Mouse (Mus musculus): ENCODE measurements around the gene Actr6. TPM values are rescaled to one million over a fixed set of nuclear protein-coding genes. Genes with fewer than 3 reads are reported as not detected.
"Not testable (repeated sequence)": the region's sequence is repeated elsewhere in the genome, so short reads cannot be mapped to it uniquely, and the experiment has no call there.

The Actr6 gene
- polyA plus RNA-seq, 1 experiment from 2014 or later: 47.9 TPM

- peak; percentile 26; the same call in 1 of the 2 replicates for ATAC-seq (ENCODE audit: low FRiP score, low read depth)
- Histone ChIP-seq H3K36me3 (peaks cover 6% of the 10 kb centered on the region; the same call in 1 of the 2 replicates), H3K9me3 (no peaks in the 10 kb centered on the region), H3K4me3 (peak overlapping the region; percentile 60), H3K9ac (peak overlapping the region; percentile 52), H3K4me1 (peaks cover 14% of the 10 kb centered on the region), H3K27me3 (replicated peaks) (no peaks in the 10 kb centered on the region), H3K4me2 (replicated peaks) (peak overlapping the region; percentile 79), H3K27ac (no peak overlapping the region)
- WGBS: 16% methylated on average over 5 of the region's 5 CpGs
Measured at GRCm38 (mm10) chr10:89731341-89731740, 754 bp downstream of the Actr6 start.

- ATAC-seq (ENCODE audit: low FRiP score, low read depth): no peak
- Histone ChIP-seq H3K4me1 (peaks cover 14% of the 10 kb centered on the region), H3K27ac (no peak overlapping the region), H3K9ac (no peak overlapping the region), H3K4me3 (no peak overlapping the region), H3K4me2 (replicated peaks) (no peak overlapping the region), H3K36me3 (peaks cover 14% of the 10 kb centered on the region; the same call in 1 of the 2 replicates), H3K27me3 (replicated peaks) (no peaks in the 10 kb centered on the region), H3K9me3 (no peaks in the 10 kb centered on the region)
- WGBS: 92% methylated on average over 6 of the region's 6 CpGs
Measured at GRCm38 (mm10) chr10:89730386-89730785, 1.7 kb downstream of the Actr6 start.

- peaks cover 41% of the 10 kb centered on the region for H3K36me3 ChIP-seq
- ATAC-seq (ENCODE audit: low FRiP score, low read depth): no peak
- H3K4me1 ChIP-seq: no peaks in the 10 kb centered on the region
- no peaks in the 10 kb centered on the region for H3K9me3 ChIP-seq
- H3K27me3 ChIP-seq (replicated peaks): no peaks in the 10 kb centered on the region
- H3K27ac ChIP-seq: no peak overlapping the region
- no peak overlapping the region for H3K4me2 ChIP-seq (replicated peaks)
- H3K4me3 ChIP-seq: no peak overlapping the region
- WGBS: 93% methylated on average over 14 of the region's 14 CpGs
- H3K9ac ChIP-seq: no peak overlapping the region
Measured at GRCm38 (mm10) chr10:89722247-89723195, 9.6 kb downstream of the Actr6 start.

- Histone ChIP-seq H3K36me3 (peaks cover 34% of the 10 kb centered on the region), H3K4me3 (no peak overlapping the region), H3K9me3 (no peaks in the 10 kb centered on the region), H3K9ac (no peak overlapping the region), H3K27me3 (replicated peaks) (no peaks in the 10 kb centered on the region), H3K27ac (no peak overlapping the region), H3K4me1 (no peaks in the 10 kb centered on the region), H3K4me2 (replicated peaks) (no peak overlapping the region)
- no peak for ATAC-seq (ENCODE audit: low FRiP score, low read depth)
- WGBS: 93% methylated on average over 3 of the region's 3 CpGs
Measured at GRCm38 (mm10) chr10:89720796-89721195, 11.3 kb downstream of the Actr6 start.

- Histone ChIP-seq H3K36me3 (peaks cover 36% of the 10 kb centered on the region), H3K4me1 (no peaks in the 10 kb centered on the region), H3K4me2 (replicated peaks) (no peak overlapping the region), H3K9me3 (no peaks in the 10 kb centered on the region), H3K4me3 (no peak overlapping the region), H3K27ac (no peak overlapping the region), H3K9ac (no peak overlapping the region), H3K27me3 (replicated peaks) (no peaks in the 10 kb centered on the region)
- no peak for ATAC-seq (ENCODE audit: low FRiP score, low read depth)
Measured at GRCm38 (mm10) chr10:89720252-89720651, 11.8 kb downstream of the Actr6 start.

GRCm38 (mm10) chr10:89714910-89715309 is 17.2 kb downstream of the Actr6 start:
- Histone ChIP-seq H3K27me3 (replicated peaks) (no peaks in the 10 kb centered on the region), H3K27ac (no peak overlapping the region), H3K36me3 (peaks cover 46% of the 10 kb centered on the region), H3K9ac (no peak overlapping the region), H3K4me3 (no peak overlapping the region), H3K9me3 (no peaks in the 10 kb centered on the region), H3K4me1 (no peaks in the 10 kb centered on the region), H3K4me2 (replicated peaks) (no peak overlapping the region)
- 93% methylated on average over 10 of the region's 10 CpGs for whole genome bisulfite sequencing
- ATAC-seq (ENCODE audit: low FRiP score, low read depth): no peak

- 0 out of 2 replicates have a peak overlapping the region, but pooled peaks have one; percentile 16 for H3K4me2 ChIP-seq (replicated peaks)
- H3K27me3 ChIP-seq (replicated peaks): no peaks in the 10 kb centered on the region
- no peak for ATAC-seq (ENCODE audit: low FRiP score, low read depth)
- H3K36me3 ChIP-seq: peaks cover 22% of the 10 kb centered on the region
- H3K9ac ChIP-seq: no peak overlapping the region
- H3K4me1 ChIP-seq: 0 out of 2 replicates have a peak, but pooled peaks cover 3% of the 10 kb centered on the region
- H3K27ac ChIP-seq: no peak overlapping the region
- no peak overlapping the region for H3K4me3 ChIP-seq
- WGBS: 38% methylated on average over 10 of the region's 10 CpGs
- no peaks in the 10 kb centered on the region for H3K9me3 ChIP-seq
Measured at GRCm38 (mm10) chr10:89708720-89709119, 23.4 kb downstream of the Actr6 start.

- H3K9ac ChIP-seq: no peak overlapping the region
- H3K36me3 ChIP-seq: peaks cover 10% of the 10 kb centered on the region
- H3K27me3 ChIP-seq (replicated peaks): no peaks in the 10 kb centered on the region
- H3K4me2 ChIP-seq (replicated peaks): no peak overlapping the region
- no peak for ATAC-seq (ENCODE audit: low FRiP score, low read depth)
- 0 out of 2 replicates have a peak, but pooled peaks cover 3% of the 10 kb centered on the region for H3K4me1 ChIP-seq
- no peak overlapping the region for H3K4me3 ChIP-seq
- 85% methylated on average over 3 of the region's 3 CpGs for WGBS
- H3K27ac ChIP-seq: no peak overlapping the region
- H3K9me3 ChIP-seq: no peaks in the 10 kb centered on the region
Measured at GRCm38 (mm10) chr10:89707397-89707796, 24.7 kb downstream of the Actr6 start.

- H3K27ac ChIP-seq: no peak overlapping the region
- H3K4me1 ChIP-seq: no peaks in the 10 kb centered on the region
- no peaks in the 10 kb centered on the region for H3K36me3 ChIP-seq
- H3K4me3 ChIP-seq: no peak overlapping the region
- no peak overlapping the region for H3K9ac ChIP-seq
- no peaks in the 10 kb centered on the region for H3K27me3 ChIP-seq (replicated peaks)
- H3K9me3 ChIP-seq: no peaks in the 10 kb centered on the region
- no peak for ATAC-seq (ENCODE audit: low FRiP score, low read depth)
- WGBS: 58% methylated on average over 5 of the region's 5 CpGs
- H3K4me2 ChIP-seq (replicated peaks): no peak overlapping the region
Measured at GRCm38 (mm10) chr10:89703042-89703441, 29.1 kb downstream of the Actr6 start.

GRCm38 (mm10) chr10:89697956-89698355 is 34.1 kb downstream of the Actr6 start:
- no peak for ATAC-seq (ENCODE audit: low FRiP score, low read depth)
- Histone ChIP-seq H3K4me2 (replicated peaks) (no peak overlapping the region), H3K36me3 (no peaks in the 10 kb centered on the region), H3K4me1 (no peaks in the 10 kb centered on the region), H3K9ac (no peak overlapping the region), H3K27ac (no peak overlapping the region), H3K9me3 (no peaks in the 10 kb centered on the region), H3K27me3 (replicated peaks) (no peaks in the 10 kb centered on the region), H3K4me3 (no peak overlapping the region)
- WGBS: 98% methylated on average over 3 of the region's 3 CpGs

GRCm38 (mm10) chr10:89696270-89696669 is 35.8 kb downstream of the Actr6 start:
- H3K9ac ChIP-seq; H3K4me2 ChIP-seq (replicated peaks); H3K27ac ChIP-seq; H3K4me3 ChIP-seq; H3K9me3 ChIP-seq; ATAC-seq (ENCODE audit: low FRiP score, low read depth); H3K4me1 ChIP-seq; H3K36me3 ChIP-seq; H3K27me3 ChIP-seq (replicated peaks): not testable (repeated sequence)
- WGBS: 76% methylated on average over 2 of the region's 2 CpGs

- H3K27ac ChIP-seq: no peak overlapping the region
- H3K9ac ChIP-seq: no peak overlapping the region
- 84% methylated on average over 20 of the region's 20 CpGs for WGBS
- H3K9me3 ChIP-seq: no peaks in the 10 kb centered on the region
- no peak overlapping the region for H3K4me3 ChIP-seq
- no peaks in the 10 kb centered on the region for H3K27me3 ChIP-seq (replicated peaks)
- no peak for ATAC-seq (ENCODE audit: low FRiP score, low read depth)
- H3K4me1 ChIP-seq: no peaks in the 10 kb centered on the region
- no peaks in the 10 kb centered on the region for H3K36me3 ChIP-seq
- no peak overlapping the region for H3K4me2 ChIP-seq (replicated peaks)
Measured at GRCm38 (mm10) chr10:89695194-89695911, 36.7 kb downstream of the Actr6 start.

All from neural tube, embryonic 12.5 days (tissue).